Mouse (Mus musculus) small intestine, adult 2 months (tissue): ENCODE measurements around the gene Mvb12b. TPM values are rescaled to one million over a fixed set of nuclear protein-coding genes. Genes with fewer than 3 reads are reported as not detected.

Source experiments
- H3K27ac ChIP-seq: fragments of 200-500 bp; 2 replicates; pipeline ENCODE4 v1.5.1; 2012; ENCODE audit warnings: low read depth, low read length, control low read depth, inconsistent platforms; ENCODE audit not compliant: insufficient read depth
- H3K27me3 ChIP-seq: fragments of 200-500 bp; 2 replicates; pipeline ENCODE4 v1.6.1; 2012; ENCODE audit warnings: mild to moderate bottlenecking, moderate library complexity, low read length, inconsistent platforms; ENCODE audit not compliant: control insufficient read depth, insufficient read depth
- H3K36me3 ChIP-seq: fragments of 200-500 bp; 2 replicates; pipeline ENCODE4 v1.6.1; 2012; ENCODE audit warnings: mild to moderate bottlenecking, low read length, control low read depth, inconsistent platforms; ENCODE audit not compliant: control insufficient read depth, insufficient read depth
- H3K4me1 ChIP-seq: fragments of 200-500 bp; 2 replicates; pipeline ENCODE4 v1.6.1; 2012; ENCODE audit warnings: low read length, inconsistent platforms, mixed read lengths; ENCODE audit not compliant: control insufficient read depth, insufficient read depth, insufficient read length
- H3K4me3 ChIP-seq: fragments of 200-500 bp; 2 replicates; pipeline ENCODE4 v1.5.1; 2012; ENCODE audit warnings: low read depth, mild to moderate bottlenecking, control low read depth, inconsistent platforms, low read length, moderate library complexity
- CTCF ChIP-seq: fragments of 200-500 bp; IDR thresholded peaks from 2 replicates; pipeline ENCODE4 v1.5.1; 2012; ENCODE audit warnings: low read depth, mild to moderate bottlenecking, control low read depth, inconsistent platforms, low read length, moderate library complexity, mixed read lengths; ENCODE audit not compliant: insufficient replicate concordance, insufficient read length; ENCODE audit errors: extremely low read depth
- POLR2A ChIP-seq: fragments of 200-500 bp; IDR thresholded peaks from 2 replicates; pipeline ENCODE4 v1.6.1; 2012; ENCODE audit warnings: low read depth, mild to moderate bottlenecking, control low read depth, inconsistent platforms, low read length, moderate library complexity
- WGBS: fragments of 180-500 bp; shearing (Covaris S2); methylation state at CpG from one replicate; pipeline ENCODE4 v1.1.7; 2018; 5-methylcytosine and 5-hydroxymethylcytosine counted together
- polyA plus RNA-seq: library from polyadenylated mRNA; depleted of rRNA; stranded (reverse); fragments of >200 nt; gene quantifications from 2 replicates; pipeline ENCODE4 v1.2.3, GENCODE M21; 2012

Mvb12b gene
- polyA plus RNA-seq, 1 experiment, result 7.9 TPM

GRCm38 (mm10) chr2:33713580-33714260, 174.0 kb downstream of the Mvb12b start:
- WGBS, result 56% methylated on average over 12 of the region's 12 CpGs
- Histone ChIP-seq H3K4me1 (no peaks in the 10 kb centered on the region), H3K27me3 (no peaks in the 10 kb centered on the region; the same call in none of the 2 replicates), H3K27ac (no peak overlapping the region), H3K4me3 (no peak overlapping the region), H3K36me3 (no peaks in the 10 kb centered on the region)
- no peak for TF ChIP-seq CTCF
- TF ChIP-seq POLR2A, result no peak

GRCm38 (mm10) chr2:33712811-33713210, 174.9 kb downstream of the Mvb12b start:
- Histone ChIP-seq H3K4me1 (no peaks in the 10 kb centered on the region), H3K36me3 (no peaks in the 10 kb centered on the region), H3K4me3 (no peak overlapping the region), H3K27ac (no peak overlapping the region), H3K27me3 (no peaks in the 10 kb centered on the region; the same call in 1 of the 2 replicates)
- WGBS, result 50% methylated on average over 4 of the region's 4 CpGs
- TF ChIP-seq CTCF, result no peak
- TF ChIP-seq POLR2A, result no peak

- Histone ChIP-seq H3K36me3 (no peaks in the 10 kb centered on the region), H3K4me1 (no peaks in the 10 kb centered on the region), H3K27me3 (no peaks in the 10 kb centered on the region; the same call in 1 of the 2 replicates), H3K4me3 (no peak overlapping the region), H3K27ac (no peak overlapping the region)
- TF ChIP-seq POLR2A (no peak), CTCF (no peak)
- WGBS, result 90% methylated on average over 8 of the region's 8 CpGs
Measured at GRCm38 (mm10) chr2:33708831-33709230, 178.9 kb downstream of the Mvb12b start.

DNA sequence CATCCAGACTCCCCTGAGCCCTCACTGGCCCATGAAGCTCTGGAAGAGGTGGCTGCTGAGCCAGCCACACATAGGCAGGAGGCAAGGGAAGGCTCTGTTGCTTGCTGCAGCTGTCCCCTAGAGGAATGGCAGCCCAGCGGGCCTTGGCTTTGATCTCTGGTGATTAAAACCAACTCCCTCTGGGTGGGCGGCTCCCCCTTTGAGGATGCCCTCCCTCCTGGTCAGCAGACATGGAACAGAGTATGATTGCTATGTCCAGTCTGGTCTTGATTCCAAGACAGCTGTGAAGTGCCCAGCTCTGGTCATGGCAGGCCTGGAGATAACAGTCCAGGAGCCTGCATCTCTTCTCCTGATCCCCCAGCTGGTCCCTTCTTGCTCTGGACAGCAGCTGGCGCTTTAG, 179.7 kb downstream of the Mvb12b start:
- no peak overlapping the region for H3K27ac ChIP-seq
- peaks cover 2% of the 10 kb centered on the region; the same call in 1 of the 2 replicates for H3K4me1 ChIP-seq
- H3K4me3 ChIP-seq, result no peak overlapping the region
- no peaks in the 10 kb centered on the region for H3K36me3 ChIP-seq
- WGBS, result 65% methylated on average over 3 of the region's 3 CpGs
- no peaks in the 10 kb centered on the region; the same call in 1 of the 2 replicates for H3K27me3 ChIP-seq
- TF ChIP-seq POLR2A (no peak), CTCF (no peak)

- no peaks in the 10 kb centered on the region for H3K36me3 ChIP-seq
- no peak overlapping the region for H3K27ac ChIP-seq
- H3K27me3 ChIP-seq, result no peaks in the 10 kb centered on the region; the same call in none of the 2 replicates
- H3K4me1 ChIP-seq, result peaks cover 11% of the 10 kb centered on the region
- WGBS, result 81% methylated on average over 9 of the region's 9 CpGs
- TF ChIP-seq POLR2A, result no peak
- no peak for TF ChIP-seq CTCF
- no peak overlapping the region for H3K4me3 ChIP-seq
Measured at GRCm38 (mm10) chr2:33706403-33706802, 181.3 kb downstream of the Mvb12b start.

DNA sequence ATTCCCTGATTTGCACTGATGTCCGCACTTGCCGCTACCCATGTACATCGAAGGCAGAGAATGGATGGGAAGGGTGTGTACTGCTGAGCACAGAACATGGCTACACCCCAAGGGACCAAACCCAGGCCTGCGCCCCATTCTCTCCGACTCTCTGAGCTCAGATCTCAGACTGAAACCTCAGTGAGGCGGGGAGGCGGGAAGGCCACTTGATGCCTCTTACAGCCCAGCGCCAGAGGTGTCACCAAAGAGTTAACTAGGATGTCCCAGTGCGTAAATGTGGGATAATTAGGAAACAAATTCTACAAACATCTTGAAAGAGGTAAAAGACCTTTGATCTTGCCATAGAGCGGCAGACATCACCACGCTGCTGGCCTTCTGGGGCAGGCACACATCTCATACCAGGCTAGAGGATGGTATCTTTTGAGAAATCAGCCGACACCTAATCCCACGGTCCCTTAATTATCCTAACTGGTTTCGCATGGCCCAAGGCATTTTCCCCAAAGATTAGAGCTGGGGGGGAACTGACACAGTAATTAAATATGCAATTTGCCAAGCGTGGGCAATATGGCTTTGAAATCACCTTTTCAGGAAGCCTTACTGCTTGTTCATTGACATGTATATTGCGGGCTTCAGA, 181.9 kb downstream of the Mvb12b start:
- no peak overlapping the region for H3K27ac ChIP-seq
- WGBS, result 51% methylated on average over 16 of the region's 16 CpGs
- no peaks in the 10 kb centered on the region for H3K36me3 ChIP-seq
- peaks cover 11% of the 10 kb centered on the region for H3K4me1 ChIP-seq
- H3K4me3 ChIP-seq, result no peak overlapping the region
- TF ChIP-seq CTCF, result no peak
- no peak for TF ChIP-seq POLR2A
- no peaks in the 10 kb centered on the region; the same call in none of the 2 replicates for H3K27me3 ChIP-seq

GRCm38 (mm10) chr2:33703286-33703685, 184.5 kb downstream of the Mvb12b start:
- peaks cover 14% of the 10 kb centered on the region for H3K4me1 ChIP-seq
- no peaks in the 10 kb centered on the region; the same call in 1 of the 2 replicates for H3K27me3 ChIP-seq
- H3K27ac ChIP-seq, result no peak overlapping the region
- no peaks in the 10 kb centered on the region for H3K36me3 ChIP-seq
- TF ChIP-seq CTCF (no peak), POLR2A (no peak)
- H3K4me3 ChIP-seq, result no peak overlapping the region
- 82% methylated on average over 5 of the region's 5 CpGs for WGBS
